Mouse (Mus musculus) adrenal gland (tissue): ENCODE measurements at regions not wholly inside any gene's neighbourhood (a gene's known extent, or its start where the extent isn't known, plus 50 kb on each side); places are given as distances from the start of the nearest gene placed in this dataset.

Experiments used
- intact Hi-C: fragments of 180-260 bp; cut with DNase I; formaldehyde crosslinking; loops from one replicate; pipeline ENCODE4 v1.15.1; 2025

DNA sequence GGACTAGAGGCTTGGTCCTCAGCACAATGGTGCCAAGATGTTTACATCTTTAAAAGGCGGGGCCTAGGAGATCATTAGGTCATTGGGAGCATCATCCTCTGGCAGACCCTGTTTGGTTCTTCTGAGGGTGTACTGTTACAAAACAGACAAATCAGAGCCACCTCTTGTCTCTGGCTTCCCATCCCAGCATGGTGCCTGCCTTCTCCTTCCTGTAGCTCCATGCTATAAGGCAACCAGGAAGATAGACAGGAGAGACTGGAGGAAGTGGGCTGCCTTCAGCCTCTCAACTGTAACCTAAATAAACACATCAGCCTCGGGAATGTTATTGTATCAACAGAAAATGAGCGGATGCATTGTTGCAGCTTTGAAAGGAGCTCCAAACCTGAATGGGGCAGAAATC is 529.8 kb upstream of the Gm765 start:
- intact Hi-C loops = no loop called here

DNA sequence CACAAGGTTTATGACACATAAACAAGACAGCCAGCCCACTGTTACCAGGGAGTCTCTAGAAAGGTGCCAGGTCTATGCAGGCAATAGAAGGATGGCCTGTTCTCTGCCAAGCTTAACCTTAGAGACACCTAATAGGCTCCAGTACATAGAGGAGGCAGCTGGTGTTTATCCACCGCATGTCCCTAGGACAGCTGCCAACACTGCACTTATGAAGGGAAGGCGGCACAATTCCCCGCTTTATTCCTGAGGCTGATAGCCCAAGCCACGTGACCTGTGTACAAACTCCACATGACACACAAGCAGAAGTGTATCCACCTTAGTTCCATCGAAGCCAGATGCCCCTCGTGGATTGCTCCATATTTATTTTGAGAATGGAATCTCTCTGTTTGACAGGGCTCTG is 527.2 kb upstream of the Gm765 start:
- intact Hi-C loops = no loop called here

DNA sequence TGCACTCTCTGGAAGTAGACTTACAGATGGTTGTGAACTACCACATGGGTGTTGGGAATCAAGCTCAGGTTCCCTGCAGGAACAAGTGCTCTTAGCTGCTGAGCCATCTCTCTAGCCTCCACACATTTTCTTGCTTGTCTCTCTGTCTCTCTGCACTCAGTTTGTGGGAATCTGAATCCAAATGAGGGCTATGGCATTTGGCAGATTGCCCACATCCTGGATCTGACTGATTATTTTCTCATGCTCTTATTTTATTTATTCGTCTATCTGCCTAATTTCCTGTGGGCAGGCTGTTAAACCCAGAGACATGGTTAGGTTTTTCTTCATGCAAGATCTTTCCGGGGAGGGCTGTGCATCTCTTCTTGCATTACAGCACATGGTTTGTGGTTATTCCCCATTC is 521.8 kb upstream of the Gm765 start:
- intact Hi-C loops = no loop called here

- intact Hi-C loops = no loop called here
These were observed 513.4 kb upstream of the Gm765 start for GRCm38 (mm10) chr6:98855958-98856357.

DNA sequence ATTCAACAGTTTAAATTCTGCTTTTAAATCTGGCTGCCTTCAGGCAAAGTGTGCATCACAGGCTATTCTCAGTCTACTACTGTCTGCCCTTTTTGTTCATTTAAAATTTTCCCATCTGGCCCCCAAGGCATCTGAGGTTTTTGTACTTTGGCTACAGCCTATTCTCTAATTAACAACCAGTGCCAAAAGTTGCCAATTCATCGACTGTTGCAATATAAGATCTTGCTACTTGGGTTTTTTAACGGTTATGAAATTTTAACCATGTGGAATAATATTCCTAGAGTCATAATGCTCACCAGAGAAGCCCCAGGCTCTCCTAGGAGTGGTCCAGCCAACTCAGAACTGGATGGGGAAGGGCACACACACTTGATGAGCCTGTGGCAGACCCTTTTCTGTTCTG is 508.4 kb upstream of the Gm765 start:
- intact Hi-C loops = no loop called here

DNA sequence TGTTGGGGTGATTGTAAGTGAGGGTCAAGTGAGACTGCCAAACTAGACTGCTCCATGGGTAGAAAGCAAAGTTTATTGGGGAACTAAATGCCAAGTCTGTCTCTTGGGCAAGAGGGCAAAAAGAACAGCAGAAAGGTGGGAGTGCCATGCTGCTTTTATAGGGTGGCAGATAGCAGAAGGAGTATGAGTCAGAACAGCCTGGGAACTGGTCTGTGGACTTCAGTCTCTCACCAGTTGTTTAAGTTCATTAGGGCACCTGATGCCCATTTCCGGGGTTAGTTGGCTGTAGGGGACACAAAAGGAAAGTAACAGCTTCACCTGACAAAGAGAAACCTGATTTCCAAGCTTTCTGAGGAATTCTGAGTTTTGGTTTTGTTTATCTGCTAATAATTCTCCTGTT is 506.3 kb upstream of the Gm765 start:
- intact Hi-C loops = no loop called here

DNA sequence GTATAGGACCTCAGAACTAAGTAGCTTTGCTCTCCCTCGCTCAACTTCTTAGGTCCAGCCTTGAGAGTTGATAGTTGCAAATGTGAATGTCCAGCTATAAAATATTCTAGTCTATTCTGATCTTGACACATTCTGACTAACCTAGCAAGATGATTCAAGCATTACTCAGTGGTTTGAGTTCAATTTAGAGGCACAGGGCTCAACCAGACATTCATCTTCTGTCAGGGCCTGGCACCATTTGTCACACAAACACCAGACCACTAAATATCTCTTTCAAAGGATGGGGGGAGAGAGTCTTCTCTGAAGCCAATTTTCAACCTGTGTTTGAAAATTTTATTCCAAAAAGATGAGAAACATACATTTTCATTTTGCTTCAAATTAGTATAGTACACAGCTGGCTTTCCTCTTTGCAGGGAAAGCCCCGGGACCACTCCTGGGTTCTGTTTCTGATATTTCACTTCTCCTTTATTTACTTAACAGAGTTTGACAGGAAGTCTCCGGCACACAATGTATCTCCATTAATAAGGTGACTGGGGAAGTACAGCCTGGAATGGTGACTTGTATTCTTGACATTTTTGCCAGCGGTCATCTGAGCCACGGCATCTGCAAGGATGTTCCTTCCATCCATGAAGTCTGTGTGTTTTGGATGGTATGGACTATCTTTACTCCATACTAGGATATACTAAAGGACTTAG is 503.6 kb upstream of the Gm765 start:
- intact Hi-C loops = no loop called here

DNA sequence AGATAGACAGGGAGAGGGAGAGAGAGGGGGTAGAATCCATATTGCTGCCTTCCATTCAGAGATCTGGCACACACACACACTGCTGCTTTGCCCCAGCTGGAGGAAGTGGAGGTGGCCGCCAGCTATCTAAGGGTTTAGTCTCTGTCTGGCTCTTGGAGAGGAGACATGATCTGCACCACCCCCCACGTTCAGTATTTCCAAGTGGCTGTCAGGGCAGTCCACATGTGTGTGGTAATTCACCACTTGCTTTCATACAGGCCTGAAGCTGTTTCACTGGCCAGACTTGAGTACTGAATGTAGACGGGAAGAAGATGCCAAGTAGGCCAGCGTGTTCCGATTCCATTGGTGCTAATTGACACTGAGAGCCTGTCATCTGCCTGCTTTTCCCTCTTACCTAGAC is 501.0 kb upstream of the Gm765 start:
- intact Hi-C loops = no loop called here

DNA sequence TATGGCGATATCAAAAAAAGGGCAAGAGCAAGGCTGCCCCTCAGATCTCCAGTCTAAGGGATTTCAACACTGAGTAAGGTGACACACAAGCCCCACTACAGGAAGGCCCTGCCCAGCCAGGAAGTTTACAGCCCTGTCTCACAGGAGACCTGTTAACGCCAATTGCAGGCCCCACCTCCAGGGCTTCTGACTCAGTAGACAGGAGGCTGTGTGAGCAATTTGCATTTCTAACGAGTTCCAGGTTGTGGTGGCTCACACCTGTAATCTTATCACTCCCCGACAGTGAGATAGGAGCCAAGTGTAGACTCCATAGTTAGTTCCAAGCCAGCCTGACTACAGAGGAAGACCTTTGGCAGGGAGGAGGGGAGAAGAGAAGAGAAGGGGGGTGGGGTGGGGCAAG is 500.4 kb upstream of the Gm765 start:
- intact Hi-C loops = no loop called here

GRCm38 (mm10) chr6:98833922-98834321 is 491.4 kb upstream of the Gm765 start:
- intact Hi-C loops = no loop called here

- intact Hi-C loops = no loop called here
These were observed 487.6 kb upstream of the Gm765 start for GRCm38 (mm10) chr6:98830191-98830590.

- intact Hi-C loops = no loop called here
These were observed 465.5 kb upstream of the Gm765 start for GRCm38 (mm10) chr6:98808046-98808445.

DNA sequence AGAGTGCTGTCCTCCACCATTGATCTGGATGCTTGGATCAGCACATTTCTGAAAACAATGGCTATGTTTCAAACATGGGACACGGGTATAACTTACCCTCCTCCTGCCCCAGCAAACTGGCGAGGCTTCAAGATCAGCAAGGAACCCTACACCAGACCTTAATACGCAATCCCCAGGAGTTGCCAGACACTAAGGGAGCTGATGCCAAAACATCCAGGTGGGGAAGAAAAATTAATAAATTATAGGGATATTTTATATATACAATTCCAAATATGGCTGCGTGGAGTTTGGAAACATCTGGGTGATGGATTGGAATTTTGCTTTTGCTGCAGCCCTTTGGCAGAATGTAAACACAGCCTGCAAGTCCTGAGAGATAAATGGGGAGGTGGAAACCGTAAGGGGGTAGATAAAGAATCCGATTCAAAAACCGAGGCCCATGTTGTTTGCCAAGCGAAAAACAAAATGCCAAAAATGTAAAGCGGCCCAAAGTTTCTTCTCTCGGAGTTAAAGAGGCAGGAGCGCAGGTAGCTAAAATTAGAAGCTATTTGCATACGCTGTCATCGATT is 460.9 kb upstream of the Gm765 start:
- intact Hi-C loops = no loop called here

- intact Hi-C loops = no loop called here
These were observed 458.5 kb upstream of the Gm765 start for GRCm38 (mm10) chr6:98801061-98801460.

GRCm38 (mm10) chr6:98800040-98800439 is 457.5 kb upstream of the Gm765 start:
- intact Hi-C loops = no loop called here

- intact Hi-C loops = no loop called here
These were observed 455.2 kb upstream of the Gm765 start for GRCm38 (mm10) chr6:98797778-98798177.

GRCm38 (mm10) chr6:98797373-98797772 is 454.8 kb upstream of the Gm765 start:
- intact Hi-C loops = no loop called here

DNA sequence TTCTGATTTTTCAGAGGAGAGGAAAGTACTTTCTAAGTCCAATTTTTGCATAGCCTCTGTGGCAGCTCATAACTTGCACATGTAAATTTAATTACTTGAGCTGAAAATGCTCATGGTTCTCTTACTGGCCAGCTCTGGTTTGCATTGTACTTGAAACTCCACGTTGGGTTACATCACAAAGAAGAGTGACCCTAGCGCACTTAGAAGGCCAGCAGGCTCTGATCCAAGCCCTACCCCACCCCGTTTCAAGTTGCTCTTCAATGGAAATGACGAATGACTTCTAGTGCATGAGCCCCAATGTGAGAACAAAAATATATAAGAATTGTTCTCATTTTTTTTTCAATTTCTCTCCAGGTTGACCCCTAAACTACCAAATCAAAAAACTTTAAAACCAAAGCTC is 454.1 kb upstream of the Gm765 start:
- intact Hi-C loops = no loop called here

DNA sequence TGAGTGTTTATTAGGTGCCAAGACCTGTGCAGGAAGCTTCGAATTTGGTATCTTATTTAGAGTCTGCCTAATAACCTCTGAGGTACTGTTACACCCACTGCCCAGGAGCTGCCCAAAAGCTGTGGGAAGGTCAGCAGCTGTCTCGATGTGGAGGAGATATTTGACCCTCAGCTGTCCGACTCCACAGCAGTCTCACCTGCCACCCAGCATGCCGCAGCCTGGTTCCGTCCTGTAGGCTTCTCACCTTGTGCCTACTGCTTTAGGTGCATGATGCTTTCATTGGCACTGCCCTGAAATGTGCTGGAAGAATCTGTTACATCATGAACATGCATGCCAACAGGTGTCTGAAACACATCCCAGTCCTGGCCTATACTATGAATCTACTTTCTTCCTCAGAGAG is 444.9 kb upstream of the Gm765 start:
- intact Hi-C loops = no loop called here

GRCm38 (mm10) chr6:98782074-98782473 is 439.5 kb upstream of the Gm765 start:
- intact Hi-C loops = no loop called here

DNA sequence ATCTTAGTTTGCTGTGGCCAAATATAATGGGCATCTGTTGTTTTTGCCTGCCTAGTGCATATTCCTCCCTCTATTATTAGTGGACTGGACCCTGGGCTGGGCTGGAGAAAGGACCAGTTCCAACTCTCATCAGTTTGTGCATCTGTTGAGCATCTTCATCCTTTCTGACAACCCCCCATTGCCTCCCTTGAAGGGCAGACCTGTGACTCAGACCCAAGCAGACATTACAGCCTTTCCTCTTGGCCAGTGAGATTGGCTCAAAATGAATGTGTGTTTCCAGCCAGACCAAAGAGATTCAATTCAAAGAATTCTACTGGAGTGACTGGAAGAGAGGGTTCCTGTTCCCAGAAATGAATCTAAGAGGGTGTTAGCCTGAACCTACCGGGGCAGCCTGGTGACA is 433.2 kb upstream of the Gm765 start:
- intact Hi-C loops = no loop called here

DNA sequence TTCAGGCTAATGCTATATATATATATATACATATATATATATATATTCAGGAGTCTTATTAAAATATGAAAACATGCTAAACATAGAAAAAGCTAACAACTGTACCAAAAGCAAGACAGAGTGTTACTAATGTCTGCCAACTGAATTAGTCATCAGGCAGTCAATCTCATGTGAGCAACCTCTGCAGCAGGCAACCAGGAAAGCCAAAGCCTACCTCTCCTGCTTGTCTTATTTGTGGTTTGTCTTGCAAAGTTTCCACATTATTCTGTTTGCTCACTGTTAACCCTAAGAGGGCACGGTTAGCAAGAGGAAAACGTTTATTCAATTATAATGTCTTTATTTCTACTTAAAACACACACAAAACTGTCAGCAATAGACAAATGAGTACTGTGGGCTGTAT is 427.4 kb upstream of the Gm765 start:
- intact Hi-C loops = no loop called here

DNA sequence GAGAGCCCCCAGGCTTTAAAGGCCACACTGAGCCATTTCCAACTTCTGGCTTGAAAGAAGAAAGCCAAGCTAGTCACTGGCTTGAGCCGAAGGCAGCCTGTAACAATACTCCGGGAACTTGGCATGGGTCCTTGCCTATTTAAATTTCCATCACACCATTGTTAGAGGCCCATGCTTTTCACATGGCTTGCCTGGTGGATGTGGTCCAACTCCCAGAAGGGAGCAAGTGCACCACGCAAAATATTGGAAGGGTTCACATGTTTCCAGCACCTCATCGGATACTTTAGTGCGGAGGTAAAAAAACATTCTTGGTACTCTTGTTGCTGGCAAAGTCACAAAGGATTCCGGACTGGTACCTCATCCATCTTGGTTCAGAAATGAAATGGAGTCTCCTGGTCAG is 426.8 kb upstream of the Gm765 start:
- intact Hi-C loops = no loop called here
